Mouse (Mus musculus) lung, embryonic 15.5 days (tissue): ENCODE measurements at regions not wholly inside any gene's neighbourhood (a gene's known extent, or its start where the extent isn't known, plus 50 kb on each side); places are given as distances from the start of the nearest gene placed in this dataset.
"Not testable (repeated sequence)": the region's sequence is repeated elsewhere in the genome, so short reads cannot be mapped to it uniquely, and the experiment has no call there.

ENCODE experiments used
- ATAC-seq: fragments of 200-750 bp; cut with Nextera tagmentation; 2 replicates; pipeline ENCODE4 v1.8.0; 2017; ENCODE audit warnings: moderate number of reproducible peaks, borderline replicate concordance; ENCODE audit not compliant: low FRiP score, low TSS enrichment; ENCODE audit errors: extremely low read depth
- H3K27ac ChIP-seq: fragments of 300-500 bp; sonication (generic); 2 replicates; pipeline ENCODE4 v1.5.1; 2015; ENCODE audit warnings: moderate library complexity, mild to moderate bottlenecking, inconsistent platforms
- H3K27me3 ChIP-seq: fragments of 300-500 bp; sonication (generic); 2 replicates; pipeline ENCODE4 v1.6.1; 2015; ENCODE audit warnings: inconsistent platforms
- H3K36me3 ChIP-seq: fragments of 300-500 bp; sonication (generic); 2 replicates; pipeline ENCODE4 v1.6.1; 2015; ENCODE audit warnings: inconsistent platforms
- H3K4me1 ChIP-seq: fragments of 300-500 bp; sonication (generic); 2 replicates; pipeline ENCODE4 v1.6.1; 2015; ENCODE audit warnings: inconsistent platforms
- H3K4me2 ChIP-seq: fragments of 300-500 bp; sonication (generic); 2 replicates; pipeline ENCODE4 v1.6.1; 2015; ENCODE audit warnings: inconsistent platforms, mild to moderate bottlenecking, moderate library complexity
- H3K4me3 ChIP-seq: fragments of 300-500 bp; sonication (generic); 2 replicates; pipeline ENCODE4 v1.5.1; 2015; ENCODE audit warnings: mild to moderate bottlenecking, inconsistent platforms
- H3K9ac ChIP-seq: fragments of 300-500 bp; sonication (generic); 2 replicates; pipeline ENCODE4 v1.6.1; 2015; ENCODE audit warnings: inconsistent platforms
- H3K9me3 ChIP-seq: fragments of 300-500 bp; sonication (generic); 2 replicates; pipeline ENCODE4 v1.6.1; 2016; ENCODE audit warnings: inconsistent platforms
- whole genome bisulfite sequencing: fragments of 180-500 bp; shearing (Covaris S2); methylation state at CpG from one replicate; pipeline ENCODE4 v1.1.7; 2015; 5-methylcytosine and 5-hydroxymethylcytosine counted together

- H3K27ac ChIP-seq = no peak overlapping the region
Measured at GRCm38 (mm10) chr2:85280580-85280979, 58.5 kb downstream of the Olfr987 start.

GRCm38 (mm10) chr2:85278128-85278527 lies 61.0 kb downstream of the Olfr987 start:
- Histone ChIP-seq H3K36me3 (no peaks in the 10 kb centered on the region), H3K27me3 (no peaks in the 10 kb centered on the region), H3K9me3 (no peaks in the 10 kb centered on the region), H3K4me3 (no peak overlapping the region), H3K27ac (no peak overlapping the region), H3K4me1 (no peaks in the 10 kb centered on the region), H3K9ac (no peak overlapping the region), H3K4me2 (no peak overlapping the region)
- ATAC-seq = no peak
- 74% methylated on average over 3 of the region's 3 CpGs for WGBS

More at GRCm38 (mm10) chr2:85280580-85280979, 58.5 kb downstream of the Olfr987 start:
- Histone ChIP-seq H3K4me1 (0 out of 2 replicates have a peak, but pooled peaks cover 6% of the 10 kb centered on the region), H3K4me3 (no peak overlapping the region), H3K9ac (no peak overlapping the region), H3K4me2 (no peak overlapping the region), H3K27me3 (no peaks in the 10 kb centered on the region), H3K9me3 (no peaks in the 10 kb centered on the region), H3K36me3 (no peaks in the 10 kb centered on the region)
- no peak for ATAC-seq
- 29% methylated on average over 2 of the region's 2 CpGs for WGBS

GRCm38 (mm10) chr2:85277433-85277832 lies 61.7 kb downstream of the Olfr987 start:
- 89% methylated on average over 1 of the region's 1 CpGs for WGBS
- Histone ChIP-seq H3K27me3 (no peaks in the 10 kb centered on the region), H3K36me3 (no peaks in the 10 kb centered on the region), H3K4me2 (no peak overlapping the region), H3K27ac (no peak overlapping the region), H3K9ac (no peak overlapping the region), H3K9me3 (no peaks in the 10 kb centered on the region), H3K4me1 (no peaks in the 10 kb centered on the region), H3K4me3 (no peak overlapping the region)
- no peak for ATAC-seq

- 78% methylated on average over 14 of the region's 14 CpGs for WGBS
- ATAC-seq = not testable (repeated sequence)
Measured at GRCm38 (mm10) chr2:85266813-85267212, 69.8 kb upstream of the Lrrc55 start.

GRCm38 (mm10) chr2:85265667-85266066 lies 68.7 kb upstream of the Lrrc55 start:
- no peaks in the 10 kb centered on the region for H3K9me3 ChIP-seq
- H3K36me3 ChIP-seq = no peaks in the 10 kb centered on the region
- H3K4me3 ChIP-seq = no peak overlapping the region
- H3K27ac ChIP-seq = no peak overlapping the region
- H3K9ac ChIP-seq = no peak overlapping the region
- no peaks in the 10 kb centered on the region for H3K27me3 ChIP-seq
- no peak for ATAC-seq
- H3K4me2 ChIP-seq = no peak overlapping the region
- H3K4me1 ChIP-seq = no peaks in the 10 kb centered on the region

More at GRCm38 (mm10) chr2:85266813-85267212, 69.8 kb upstream of the Lrrc55 start:
- not testable (repeated sequence) for H3K4me3 ChIP-seq, H3K36me3 ChIP-seq, H3K27ac ChIP-seq, H3K9me3 ChIP-seq, H3K4me2 ChIP-seq, H3K4me1 ChIP-seq, H3K9ac ChIP-seq, H3K27me3 ChIP-seq

- Histone ChIP-seq H3K9ac (no peak overlapping the region), H3K27ac (no peak overlapping the region), H3K4me3 (no peak overlapping the region), H3K36me3 (no peaks in the 10 kb centered on the region), H3K4me2 (no peak overlapping the region), H3K27me3 (no peaks in the 10 kb centered on the region), H3K9me3 (no peaks in the 10 kb centered on the region), H3K4me1 (no peaks in the 10 kb centered on the region)
- ATAC-seq = no peak
- WGBS = 57% methylated on average over 2 of the region's 2 CpGs
Measured at GRCm38 (mm10) chr2:85265037-85265524, 68.1 kb upstream of the Lrrc55 start.

GRCm38 (mm10) chr2:85257356-85257755 lies 60.4 kb upstream of the Lrrc55 start:
- H3K27ac ChIP-seq = no peak overlapping the region
- H3K4me1 ChIP-seq = peaks cover 12% of the 10 kb centered on the region; the same call in 1 of the 2 replicates
- no peak for ATAC-seq
- H3K9me3 ChIP-seq = no peaks in the 10 kb centered on the region
- no peaks in the 10 kb centered on the region for H3K27me3 ChIP-seq
- H3K9ac ChIP-seq = no peak overlapping the region
- no peak overlapping the region for H3K4me3 ChIP-seq
- H3K36me3 ChIP-seq = no peaks in the 10 kb centered on the region
- 67% methylated on average over 3 of the region's 3 CpGs for WGBS
- H3K4me2 ChIP-seq = no peak overlapping the region

GRCm38 (mm10) chr2:85255610-85256009 lies 58.6 kb upstream of the Lrrc55 start:
- H3K4me3 ChIP-seq = no peak overlapping the region
- WGBS = 71% methylated on average over 2 of the region's 2 CpGs
- no peak overlapping the region for H3K9ac ChIP-seq
- ATAC-seq = no peak
- H3K27ac ChIP-seq = no peak overlapping the region
- H3K27me3 ChIP-seq = no peaks in the 10 kb centered on the region
- no peaks in the 10 kb centered on the region for H3K36me3 ChIP-seq
- H3K4me1 ChIP-seq = peaks cover 12% of the 10 kb centered on the region; the same call in 1 of the 2 replicates
- no peaks in the 10 kb centered on the region for H3K9me3 ChIP-seq
- no peak overlapping the region for H3K4me2 ChIP-seq

- Histone ChIP-seq H3K9ac (no peak overlapping the region), H3K4me2 (peak overlapping the region; percentile 29), H3K4me1 (peaks cover 12% of the 10 kb centered on the region; the same call in 1 of the 2 replicates), H3K9me3 (no peaks in the 10 kb centered on the region), H3K27ac (peak overlapping the region; percentile 60), H3K4me3 (no peak overlapping the region), H3K27me3 (no peaks in the 10 kb centered on the region), H3K36me3 (no peaks in the 10 kb centered on the region)
- ATAC-seq = peak; percentile 49; the same call in 1 of the 2 replicates
- WGBS = 31% methylated on average over 16 of the region's 16 CpGs
Measured at GRCm38 (mm10) chr2:85252343-85253285, 55.6 kb upstream of the Lrrc55 start.

GRCm38 (mm10) chr2:85250026-85250560 lies 53.1 kb upstream of the Lrrc55 start:
- Histone ChIP-seq H3K4me1 (peaks cover 12% of the 10 kb centered on the region; the same call in 1 of the 2 replicates), H3K9me3 (no peaks in the 10 kb centered on the region), H3K4me2 (no peak overlapping the region), H3K36me3 (no peaks in the 10 kb centered on the region), H3K27ac (no peak overlapping the region), H3K4me3 (no peak overlapping the region), H3K27me3 (no peaks in the 10 kb centered on the region), H3K9ac (no peak overlapping the region)
- ATAC-seq = no peak
- 72% methylated on average over 10 of the region's 10 CpGs for WGBS
